Mouse (Mus musculus): ENCODE results near the gene Spta1. TPM values are rescaled to one million over a fixed set of nuclear protein-coding genes. Genes with fewer than 3 reads are reported as not detected.

The Spta1 gene
- total RNA-seq, 1 experiment, result 5.1 TPM

DNA sequence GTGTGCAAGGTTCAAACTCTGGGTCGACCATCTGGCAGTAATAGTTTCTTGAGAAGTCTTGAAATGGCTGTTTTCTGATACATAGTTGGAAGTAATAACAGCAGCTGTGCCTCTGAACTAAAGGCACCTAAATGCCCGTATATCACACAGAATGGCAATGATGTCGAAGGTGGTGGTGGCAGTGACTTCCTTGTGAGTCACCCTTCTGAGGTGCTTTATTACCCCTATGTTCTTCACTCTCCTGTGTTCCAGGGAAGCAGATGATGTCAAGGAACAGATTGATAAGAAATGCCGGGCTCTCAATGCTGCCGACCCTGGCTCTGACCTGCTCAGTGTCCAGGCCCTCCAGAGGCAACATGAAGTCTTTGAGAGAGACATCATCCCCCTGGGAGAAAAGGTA lies 39.7 kb downstream of the Spta1 start:
- Histone ChIP-seq H3K4me1 (ENCODE audit: control insufficient read depth in 2 of 2, insufficient read depth in 2 of 2, low read length in 2 of 2, poor library complexity in 1 of 2) (no peaks in the 10 kb centered on the region), H3K4me3 (ENCODE audit: insufficient read depth in 1 of 2, low read depth in 1 of 2, low read length in 2 of 2, poor library complexity in 1 of 2, severe bottlenecking in 1 of 2) (no peak overlapping the region), H3K9me3 (ENCODE audit: control insufficient read depth, insufficient read depth, low read depth, low read length) (no peaks in the 10 kb centered on the region), H3K9ac (ENCODE audit: insufficient read depth, low read depth, low read length, poor library complexity, severe bottlenecking) (no peak overlapping the region), H3K27ac (ENCODE audit: insufficient read depth, low read depth, low read length, poor library complexity, severe bottlenecking) (no peak overlapping the region), H3K36me3 (ENCODE audit: control insufficient read depth, insufficient read depth, low read length, poor library complexity, severe bottlenecking) (no peaks in the 10 kb centered on the region)
- in situ Hi-C loops (cut with MboI; ENCODE audit: low sequenced_read_pairs in 2 of 2, unreplicated experiment in 2 of 2), result no loop called here
- no peak for TF ChIP-seq ZNF384 (IDR thresholded peaks at IDR 0.05; ENCODE audit: low read depth, low read length)
- TF ChIP-seq CHD2 (IDR thresholded peaks at IDR 0.05; ENCODE audit: low read depth, low read length), result no peak
- TF ChIP-seq ZC3H11A (IDR thresholded peaks at IDR 0.05; ENCODE audit: borderline replicate concordance, low read depth, low read length), result no peak
- TF ChIP-seq HCFC1 (IDR thresholded peaks at IDR 0.05; ENCODE audit: borderline replicate concordance, insufficient read depth, low read length), result no peak
- no peak for TF ChIP-seq MAFK (IDR thresholded peaks at IDR 0.05; ENCODE audit: insufficient read depth, low read depth, low read length)
- DNase-seq (ENCODE audit: low read depth, low spot score), result no peak

DNA sequence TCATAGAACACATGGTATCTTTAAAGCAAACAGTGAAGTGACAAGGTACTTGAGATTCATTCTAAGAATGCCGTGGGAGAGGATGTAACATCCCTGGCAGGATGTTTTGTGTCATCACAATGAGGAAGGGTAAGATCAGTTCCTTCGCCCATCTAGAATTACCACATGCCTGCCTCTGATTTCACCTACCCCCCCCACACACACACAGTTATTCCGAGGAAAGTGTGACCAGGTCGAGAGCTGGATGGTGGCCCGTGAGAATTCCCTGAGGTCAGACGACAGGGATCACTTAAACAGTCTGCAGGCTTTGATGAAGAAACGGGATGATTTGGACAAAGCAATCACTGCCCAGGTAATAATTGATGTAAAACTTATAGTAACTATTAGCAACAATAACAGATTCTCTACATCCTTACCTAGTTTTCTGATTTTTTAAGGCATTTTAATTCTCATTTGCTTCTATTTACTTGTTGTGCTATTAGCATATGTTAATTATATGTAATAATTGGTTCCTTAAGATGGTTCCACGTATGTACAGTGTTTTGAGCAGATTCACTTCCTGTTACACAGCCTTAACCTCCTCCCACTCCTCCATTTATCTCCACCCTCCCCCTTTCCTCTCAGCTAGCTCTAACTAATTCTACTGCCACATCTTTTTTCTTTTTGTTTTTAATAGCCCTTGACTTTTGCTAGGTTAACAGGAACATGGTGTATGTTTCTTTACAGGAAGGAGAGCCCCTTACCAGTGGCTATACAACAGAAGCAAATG lies 42.9 kb downstream of the Spta1 start:
- TF ChIP-seq MAFK (IDR thresholded peaks at IDR 0.05; ENCODE audit: insufficient read depth, low read depth, low read length), result no peak
- no peak for TF ChIP-seq ZC3H11A (IDR thresholded peaks at IDR 0.05; ENCODE audit: borderline replicate concordance, low read depth, low read length)
- TF ChIP-seq HCFC1 (IDR thresholded peaks at IDR 0.05; ENCODE audit: borderline replicate concordance, insufficient read depth, low read length), result no peak
- TF ChIP-seq CHD2 (IDR thresholded peaks at IDR 0.05; ENCODE audit: low read depth, low read length), result no peak
- no peak for TF ChIP-seq ZNF384 (IDR thresholded peaks at IDR 0.05; ENCODE audit: low read depth, low read length)
- no peak overlapping the region for H3K9ac ChIP-seq (ENCODE audit: insufficient read depth, low read depth, low read length, poor library complexity, severe bottlenecking)
- no peak overlapping the region for H3K4me3 ChIP-seq (ENCODE audit: insufficient read depth in 1 of 2, low read depth in 1 of 2, low read length in 2 of 2, poor library complexity in 1 of 2, severe bottlenecking in 1 of 2)
- in situ Hi-C loops (cut with MboI; ENCODE audit: low sequenced_read_pairs in 2 of 2, unreplicated experiment in 2 of 2), result no loop called here
- no peaks in the 10 kb centered on the region for H3K36me3 ChIP-seq (ENCODE audit: control insufficient read depth, insufficient read depth, low read length, poor library complexity, severe bottlenecking)
- no peaks in the 10 kb centered on the region for H3K4me1 ChIP-seq (ENCODE audit: control insufficient read depth in 2 of 2, insufficient read depth in 2 of 2, low read length in 2 of 2, poor library complexity in 1 of 2)
- no peaks in the 10 kb centered on the region for H3K9me3 ChIP-seq (ENCODE audit: control insufficient read depth, insufficient read depth, low read depth, low read length)
- DNase-seq (ENCODE audit: low read depth, low spot score), result no peak
- H3K27ac ChIP-seq (ENCODE audit: insufficient read depth, low read depth, low read length, poor library complexity, severe bottlenecking), result no peak overlapping the region

- no peak for DNase-seq (ENCODE audit: low read depth, low spot score)
- no peaks in the 10 kb centered on the region for H3K9me3 ChIP-seq (ENCODE audit: control insufficient read depth, insufficient read depth, low read depth, low read length)
- no peak overlapping the region for H3K27ac ChIP-seq (ENCODE audit: insufficient read depth, low read depth, low read length, poor library complexity, severe bottlenecking)
- in situ Hi-C loops (cut with MboI; ENCODE audit: low sequenced_read_pairs in 2 of 2, unreplicated experiment in 2 of 2), result no loop called here
- H3K9ac ChIP-seq (ENCODE audit: insufficient read depth, low read depth, low read length, poor library complexity, severe bottlenecking), result no peak overlapping the region
- no peaks in the 10 kb centered on the region for H3K4me1 ChIP-seq (ENCODE audit: control insufficient read depth in 2 of 2, insufficient read depth in 2 of 2, low read length in 2 of 2, poor library complexity in 1 of 2)
- TF ChIP-seq ZNF384 (IDR thresholded peaks at IDR 0.05; ENCODE audit: low read depth, low read length) (peak; percentile 59; the same call in 1 of the 2 replicates), CHD2 (IDR thresholded peaks at IDR 0.05; ENCODE audit: low read depth, low read length) (no peak), ZC3H11A (IDR thresholded peaks at IDR 0.05; ENCODE audit: borderline replicate concordance, low read depth, low read length) (no peak), MAFK (IDR thresholded peaks at IDR 0.05; ENCODE audit: insufficient read depth, low read depth, low read length) (no peak), HCFC1 (IDR thresholded peaks at IDR 0.05; ENCODE audit: borderline replicate concordance, insufficient read depth, low read length) (no peak)
- H3K4me3 ChIP-seq (ENCODE audit: insufficient read depth in 1 of 2, low read depth in 1 of 2, low read length in 2 of 2, poor library complexity in 1 of 2, severe bottlenecking in 1 of 2), result no peak overlapping the region
- no peaks in the 10 kb centered on the region for H3K36me3 ChIP-seq (ENCODE audit: control insufficient read depth, insufficient read depth, low read length, poor library complexity, severe bottlenecking)
Observed at GRCm38 (mm10) chr1:174216528-174217204, 44.1 kb downstream of the Spta1 start.

DNA sequence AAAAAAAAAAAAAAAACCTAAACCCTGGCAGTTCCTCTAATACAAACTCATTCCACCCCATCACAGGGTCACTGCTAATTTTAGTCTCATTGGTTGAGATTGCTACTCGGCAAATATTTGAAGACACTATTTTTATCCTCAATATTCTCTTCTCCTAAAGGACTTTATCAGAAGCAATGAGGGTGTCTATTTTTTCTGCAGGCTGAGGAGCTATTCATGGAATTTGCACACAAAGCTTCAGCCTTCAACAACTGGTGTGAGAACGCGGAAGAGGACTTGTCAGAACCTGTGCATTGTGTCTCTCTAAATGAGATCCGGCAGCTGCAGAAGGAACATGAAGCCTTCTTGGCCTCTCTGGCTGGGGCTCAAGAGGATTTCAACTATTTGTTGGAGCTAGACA lies 67.3 kb downstream of the Spta1 start:
- no peak for DNase-seq (ENCODE audit: low read depth, low spot score)
- in situ Hi-C loops (cut with MboI; ENCODE audit: low sequenced_read_pairs in 2 of 2, unreplicated experiment in 2 of 2), result no loop called here
- no peak for TF ChIP-seq HCFC1 (IDR thresholded peaks at IDR 0.05; ENCODE audit: borderline replicate concordance, insufficient read depth, low read length)
- TF ChIP-seq ZNF384 (IDR thresholded peaks at IDR 0.05; ENCODE audit: low read depth, low read length), result no peak
- TF ChIP-seq CHD2 (IDR thresholded peaks at IDR 0.05; ENCODE audit: low read depth, low read length), result no peak
- no peak for TF ChIP-seq ZC3H11A (IDR thresholded peaks at IDR 0.05; ENCODE audit: borderline replicate concordance, low read depth, low read length)
- TF ChIP-seq MAFK (IDR thresholded peaks at IDR 0.05; ENCODE audit: insufficient read depth, low read depth, low read length), result no peak
- no peaks in the 10 kb centered on the region for H3K9me3 ChIP-seq (ENCODE audit: control insufficient read depth, insufficient read depth, low read depth, low read length)
- H3K4me1 ChIP-seq (ENCODE audit: control insufficient read depth in 2 of 2, insufficient read depth in 2 of 2, low read length in 2 of 2, poor library complexity in 1 of 2), result no peaks in the 10 kb centered on the region
- H3K27ac ChIP-seq (ENCODE audit: insufficient read depth, low read depth, low read length, poor library complexity, severe bottlenecking), result no peak overlapping the region
- H3K36me3 ChIP-seq (ENCODE audit: control insufficient read depth, insufficient read depth, low read length, poor library complexity, severe bottlenecking), result no peaks in the 10 kb centered on the region
- H3K9ac ChIP-seq (ENCODE audit: insufficient read depth, low read depth, low read length, poor library complexity, severe bottlenecking), result no peak overlapping the region
- H3K4me3 ChIP-seq (ENCODE audit: insufficient read depth in 1 of 2, low read depth in 1 of 2, low read length in 2 of 2, poor library complexity in 1 of 2, severe bottlenecking in 1 of 2), result no peak overlapping the region

All from ES-E14 (cell line).